Mouse (Mus musculus): ENCODE data around the gene Creb3l2.

GRCm38 (mm10) chr6:37329901-37330864, 111.8 kb downstream of the Creb3l2 start:
- TF ChIP-seq CTCF (IDR thresholded peaks at IDR 0.05; ENCODE audit: control insufficient read depth, insufficient read depth, insufficient read length) (no peak), MAX (IDR thresholded peaks at IDR 0.05) (no peak)
